Mouse (Mus musculus) forebrain, postnatal 0 days (tissue): ENCODE measurements around the gene Trim11. TPM values are rescaled to one million over a fixed set of nuclear protein-coding genes. Genes with fewer than 3 reads are reported as not detected.
"Not testable (repeated sequence)": the region's sequence is repeated elsewhere in the genome, so short reads cannot be mapped to it uniquely, and the experiment has no call there.

Source experiments
- ATAC-seq: fragments of 200-750 bp; cut with Nextera tagmentation; 2 replicates; pipeline ENCODE4 v1.8.0; 2017; ENCODE audit warnings: mild to moderate bottlenecking, moderate library complexity
- DNase-seq: peaks from one replicate; pipeline ENCODE4 v3.0.0-alpha.2; 2015
- H3K27ac ChIP-seq: fragments of 300-500 bp; sonication (generic); 2 replicates; pipeline ENCODE4 v1.5.1; 2014; ENCODE audit warnings: low read depth, mild to moderate bottlenecking, antibody characterized with exemption, low read length, moderate library complexity, mixed read lengths
- H3K27me3 ChIP-seq: fragments of 300-500 bp; sonication (generic); 2 replicates; pipeline ENCODE4 v1.6.1; 2014; ENCODE audit warnings: mild to moderate bottlenecking, low read length, mixed read lengths; ENCODE audit not compliant: insufficient read depth
- H3K36me3 ChIP-seq: fragments of 300-500 bp; sonication (generic); 2 replicates; pipeline ENCODE4 v1.6.1; 2014; ENCODE audit warnings: mild to moderate bottlenecking, moderate library complexity; ENCODE audit not compliant: insufficient read depth
- H3K4me1 ChIP-seq: fragments of 300-500 bp; sonication (generic); 2 replicates; pipeline ENCODE4 v1.6.1; 2014; ENCODE audit warnings: antibody characterized with exemption; ENCODE audit not compliant: insufficient read depth
- H3K4me2 ChIP-seq: fragments of 300-500 bp; sonication (generic); 2 replicates; pipeline ENCODE4 v1.6.1; 2014; ENCODE audit warnings: low read depth, mild to moderate bottlenecking, moderate library complexity
- H3K4me3 ChIP-seq: fragments of 300-500 bp; sonication (generic); 2 replicates; pipeline ENCODE4 v1.5.1; 2014; ENCODE audit warnings: low read depth, low read length, mixed read lengths
- H3K9ac ChIP-seq: fragments of 300-500 bp; sonication (generic); 2 replicates; pipeline ENCODE4 v1.6.1; 2014; ENCODE audit warnings: mild to moderate bottlenecking
- H3K9me3 ChIP-seq: fragments of 300-500 bp; sonication (generic); 2 replicates; pipeline ENCODE4 v1.6.1; 2016; ENCODE audit warnings: low read length
- CTCF ChIP-seq: sonication (generic); IDR thresholded peaks from 2 replicates; pipeline ENCODE4 v1.5.1; 2016; ENCODE audit warnings: antibody characterized with exemption, control low read depth, low read depth
- WGBS: fragments of 180-500 bp; shearing (Covaris S2); extraction: QIAGEN DNeasy Blood & Tissue Kit; methylation state at CpG from one replicate; pipeline ENCODE4 v1.1.7; 2014; 5-methylcytosine and 5-hydroxymethylcytosine counted together
- polyA plus RNA-seq: library from polyadenylated mRNA; unstranded; fragments of >200 nt; fragmentation: Nextera tagmentation; extraction: Ambion mirVana; gene quantifications from 2 replicates; pipeline ENCODE4 v1.2.1, GENCODE M21; 2015
- total RNA-seq: library from RNA; depleted of rRNA; stranded (reverse); fragments of >200 nt; gene quantifications from 2 replicates; pipeline ENCODE4 v1.2.3, GENCODE M21; 2014

Gene Trim11
- total and polyA plus RNA-seq, 2 experiments from 2014 or later, result 16.0 to 31.9 TPM

DNA sequence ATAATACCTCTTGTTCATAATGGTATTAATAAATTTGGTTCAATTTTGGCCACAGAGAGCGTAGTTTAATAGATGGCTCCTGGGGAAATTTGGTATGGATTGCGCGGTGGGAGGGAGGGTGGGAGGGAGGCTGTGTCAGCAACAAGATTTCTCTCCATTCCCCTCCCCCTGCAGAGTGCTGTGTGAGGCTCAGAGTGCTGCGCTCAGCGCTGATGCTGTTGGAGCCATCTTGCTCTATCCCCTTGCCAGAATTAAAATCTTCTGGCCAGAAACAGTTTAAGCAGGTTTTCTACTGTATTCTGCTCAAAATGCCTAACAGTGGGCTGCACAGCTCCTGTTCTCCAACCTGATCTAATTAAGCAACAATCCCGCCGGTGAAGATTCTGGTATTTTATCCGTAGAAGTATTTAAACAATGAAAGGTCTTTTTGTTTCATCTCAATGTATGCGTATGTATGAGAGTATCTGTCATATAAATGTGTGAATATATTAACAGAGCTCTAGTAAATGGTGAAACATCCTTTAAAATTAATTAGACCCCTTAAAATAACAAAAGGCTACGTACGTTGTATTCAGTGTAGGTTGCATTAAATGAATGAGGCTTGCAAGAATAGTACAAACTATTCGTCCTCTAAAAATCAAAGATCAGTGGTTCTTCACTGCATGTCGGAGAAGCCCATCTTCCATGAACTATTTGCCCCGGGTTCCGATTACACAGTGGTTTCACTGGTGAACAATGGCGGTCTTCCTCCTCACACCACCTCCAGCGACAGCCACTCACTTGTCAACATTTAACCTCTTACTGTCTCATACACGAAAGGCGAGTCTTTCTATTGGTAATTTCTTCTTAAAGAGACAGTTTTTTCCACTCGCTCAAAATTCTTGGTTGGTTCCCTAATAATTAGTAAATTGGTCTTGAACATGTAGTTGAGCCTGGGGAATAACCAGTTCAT is 28.1 kb upstream of the Trim11 start:
- no peaks in the 10 kb centered on the region for H3K36me3 ChIP-seq
- no peaks in the 10 kb centered on the region for H3K27me3 ChIP-seq
- DNase-seq (peak; percentile 89), ATAC-seq (peak; percentile 72)
- peak overlapping the region; percentile 64 for H3K4me2 ChIP-seq
- H3K4me3 ChIP-seq, result peak overlapping the region; percentile 50
- no peak for TF ChIP-seq CTCF
- peak overlapping the region; percentile 85 for H3K9ac ChIP-seq
- peaks cover 9% of the 10 kb centered on the region; the same call in 1 of the 2 replicates for H3K4me1 ChIP-seq
- no peaks in the 10 kb centered on the region for H3K9me3 ChIP-seq
- 2% methylated on average over 20 of the region's 20 CpGs for WGBS
- peak overlapping the region; percentile 98 for H3K27ac ChIP-seq

DNA sequence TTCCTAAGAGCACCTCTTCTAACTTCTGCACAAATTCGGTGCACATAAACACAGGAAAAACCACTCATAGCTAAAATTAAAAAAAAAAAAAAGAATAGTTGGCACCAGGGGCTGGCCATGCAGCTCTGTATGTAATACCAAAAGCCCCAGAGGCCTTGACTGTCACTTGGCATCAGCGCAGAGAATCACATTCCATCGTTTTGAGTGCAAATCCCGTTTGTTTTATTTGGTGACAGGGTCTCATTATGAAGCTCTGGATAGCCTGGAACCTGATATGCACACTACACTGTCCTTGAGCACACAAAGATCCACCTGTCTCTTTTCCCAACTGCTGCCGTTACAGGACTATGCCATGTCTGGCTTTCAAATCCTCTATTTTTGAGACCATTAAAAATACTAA is 26.7 kb upstream of the Trim11 start:
- Histone ChIP-seq H3K9me3 (no peaks in the 10 kb centered on the region), H3K36me3 (no peaks in the 10 kb centered on the region), H3K9ac (0 out of 2 replicates have a peak overlapping the region, but pooled peaks have one; percentile 85), H3K27ac (peak overlapping the region; percentile 98), H3K4me2 (peak overlapping the region; percentile 64), H3K27me3 (no peaks in the 10 kb centered on the region), H3K4me3 (no peak overlapping the region), H3K4me1 (peaks cover 9% of the 10 kb centered on the region; the same call in 1 of the 2 replicates)
- WGBS, result 44% methylated on average over 5 of the region's 5 CpGs
- no peak for ATAC-seq
- no peak for DNase-seq
- no peak for TF ChIP-seq CTCF

DNA sequence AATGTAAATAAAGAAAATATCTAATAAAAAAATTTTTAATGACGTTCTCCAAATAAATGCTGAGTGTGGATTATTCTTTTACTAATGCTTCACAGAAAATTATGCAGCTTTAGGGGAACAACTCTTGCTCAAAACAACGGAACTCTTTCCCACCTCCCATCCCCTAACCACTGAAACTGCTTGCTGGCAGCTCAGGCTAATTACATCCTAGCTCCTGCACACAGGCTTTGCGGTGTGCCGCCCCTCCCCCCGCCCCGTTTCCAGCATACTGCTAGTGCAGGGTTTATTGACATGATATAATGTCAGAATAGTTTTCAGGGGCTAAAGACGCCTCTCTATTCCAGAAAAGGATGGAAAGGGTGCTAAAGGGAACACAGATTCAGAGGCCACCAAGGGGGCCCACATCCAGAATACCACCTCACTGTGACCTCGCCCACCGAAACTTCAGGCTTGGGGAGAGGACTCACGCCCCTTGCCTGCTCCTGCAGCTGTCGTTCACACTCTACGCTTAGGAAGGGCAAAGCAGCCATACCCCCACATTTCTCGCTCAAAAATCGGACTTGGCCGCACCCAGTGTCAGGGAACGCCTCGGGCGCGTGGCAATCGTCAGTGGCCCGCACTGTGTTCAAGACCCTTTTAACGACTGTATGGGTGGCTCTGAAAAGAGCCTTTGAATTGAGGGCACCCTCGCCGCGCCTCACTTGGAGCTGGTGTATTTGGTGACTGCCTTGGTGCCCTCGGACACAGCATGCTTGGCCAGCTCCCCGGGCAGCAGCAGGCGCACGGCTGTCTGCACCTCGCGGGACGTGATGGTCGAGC is 24.3 kb upstream of the Trim11 start:
- TF ChIP-seq CTCF, result peak; percentile 11; the same call in 1 of the 2 replicates
- Histone ChIP-seq H3K36me3 (no peaks in the 10 kb centered on the region; the same call in 1 of the 2 replicates), H3K4me3 (peak overlapping the region; percentile 59), H3K27me3 (no peaks in the 10 kb centered on the region), H3K9ac (peak overlapping the region; percentile 96), H3K9me3 (no peaks in the 10 kb centered on the region), H3K4me2 (peak overlapping the region; percentile 85), H3K4me1 (peaks cover 26% of the 10 kb centered on the region), H3K27ac (peak overlapping the region; percentile 99)
- DNase-seq, result peak; percentile 80
- 1% methylated on average over 33 of the region's 33 CpGs for WGBS
- peak; percentile 17 for ATAC-seq

DNA sequence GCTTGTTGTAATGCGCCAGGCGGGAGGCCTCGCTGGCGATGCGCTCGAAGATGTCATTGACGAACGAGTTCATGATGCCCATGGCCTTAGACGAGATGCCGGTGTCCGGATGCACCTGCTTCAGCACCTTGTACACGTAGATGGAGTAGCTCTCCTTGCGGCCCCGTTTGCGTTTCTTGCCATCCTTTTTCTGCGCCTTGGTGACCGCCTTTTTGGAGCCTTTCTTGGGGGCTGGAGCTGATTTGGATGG is 23.8 kb upstream of the Trim11 start:
- ATAC-seq, H3K9me3 ChIP-seq, DNase-seq, H3K27me3 ChIP-seq, H3K36me3 ChIP-seq: not testable (repeated sequence)
- Histone ChIP-seq H3K4me1 (peaks cover 26% of the 10 kb centered on the region), H3K27ac (peak overlapping the region; percentile 99), H3K4me2 (peak overlapping the region; percentile 85), H3K4me3 (peak overlapping the region; percentile 59), H3K9ac (peak overlapping the region; percentile 96)
- WGBS, result 0% methylated on average over 14 of the region's 17 CpGs

DNA sequence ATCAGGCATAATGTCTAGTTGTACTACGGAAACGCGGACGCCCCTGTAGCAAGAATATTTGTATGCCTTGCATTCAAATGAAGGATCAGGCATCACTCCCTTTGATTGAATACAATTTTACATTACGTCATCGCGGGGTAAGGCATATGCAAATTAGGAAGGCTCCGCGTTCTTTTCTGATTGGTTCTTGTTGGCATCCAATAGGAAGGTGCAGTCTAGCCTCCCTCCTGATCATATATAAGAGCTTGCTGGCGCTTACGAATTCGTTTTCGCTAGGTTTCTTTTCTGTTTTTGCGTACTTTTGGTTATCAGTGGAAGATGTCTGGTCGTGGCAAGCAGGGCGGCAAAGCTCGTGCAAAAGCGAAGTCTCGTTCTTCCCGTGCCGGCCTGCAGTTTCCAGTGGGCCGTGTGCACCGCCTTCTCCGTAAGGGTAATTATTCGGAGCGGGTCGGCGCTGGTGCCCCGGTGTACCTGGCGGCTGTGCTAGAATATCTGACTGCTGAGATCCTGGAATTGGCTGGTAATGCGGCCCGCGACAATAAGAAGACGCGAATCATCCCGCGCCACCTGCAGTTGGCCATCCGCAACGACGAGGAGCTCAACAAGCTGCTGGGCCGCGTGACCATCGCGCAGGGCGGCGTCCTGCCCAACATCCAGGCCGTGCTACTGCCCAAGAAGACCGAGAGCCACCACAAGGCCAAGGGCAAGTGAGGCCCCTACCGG is 23.3 kb upstream of the Trim11 start, which contains the start of the genes Hist3h2a and Trim17:
Gene Hist3h2a, plus strand, starts transcription at position 266 of the 723 bp plus-strand sequence.
Gene Trim17, plus strand, starts transcription at position 266 of the 723 bp plus-strand sequence.
- Histone ChIP-seq H3K9me3 (no peaks in the 10 kb centered on the region), H3K9ac (peak within 1 kb of the TSS; percentile 96), H3K27me3 (no peaks in the 10 kb centered on the region), H3K4me3 (peak within 1 kb of the TSS; percentile 59), H3K27ac (peak within 1 kb of the TSS; percentile 99), H3K4me2 (peak within 1 kb of the TSS; percentile 85), H3K4me1 (peaks cover 29% of the 10 kb centered on the region), H3K36me3 (no peaks in the 10 kb centered on the region; the same call in 1 of the 2 replicates)
- DNase-seq (peak; percentile 98), ATAC-seq (peak; percentile 88)
- WGBS, result under 1% methylated on average over 49 of the region's 49 CpGs
- peak; percentile 73; the same call in 1 of the 2 replicates for TF ChIP-seq CTCF

DNA sequence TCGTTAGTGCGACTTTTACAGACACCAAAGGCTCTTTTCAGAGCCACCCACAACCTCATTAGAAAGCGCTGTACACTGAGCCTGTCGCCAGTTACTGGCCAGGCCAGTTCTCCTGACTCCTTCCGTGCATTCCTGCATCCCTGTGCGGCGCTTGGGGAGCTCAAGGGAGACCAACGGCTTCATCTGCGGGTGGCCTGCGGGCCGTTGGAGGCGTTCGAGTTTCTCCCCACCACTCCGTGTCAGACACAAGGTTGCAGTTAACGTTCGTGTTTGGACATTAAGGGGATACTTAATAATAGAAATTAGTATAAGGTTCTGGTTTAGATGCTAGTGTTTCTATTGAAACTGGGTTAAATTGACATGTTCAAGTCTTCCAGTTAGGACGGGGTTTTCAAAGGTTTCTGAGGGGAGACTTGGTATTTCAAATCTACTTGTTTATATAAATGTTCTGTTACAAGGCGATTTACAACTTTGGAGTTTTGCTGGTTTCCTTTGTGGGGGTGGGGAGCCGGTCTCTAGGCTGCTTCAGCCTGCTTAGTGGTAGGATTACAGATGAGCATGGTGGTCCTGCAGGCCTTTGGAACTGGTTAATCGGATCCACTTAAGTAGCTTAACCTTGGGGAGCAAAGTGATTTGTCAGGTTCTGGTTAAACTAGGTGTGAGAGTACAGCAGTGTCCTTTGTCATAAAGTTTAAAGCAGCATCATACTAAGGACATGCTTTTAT is 22.6 kb upstream of the Trim11 start:
- 0 out of 2 replicates have a peak, but pooled peaks have one; percentile 22 for TF ChIP-seq CTCF
- ATAC-seq, result no peak
- no peaks in the 10 kb centered on the region for H3K27me3 ChIP-seq
- WGBS, result under 1% methylated on average over 20 of the region's 20 CpGs
- H3K9ac ChIP-seq, result peak overlapping the region; percentile 75
- H3K4me3 ChIP-seq, result peak overlapping the region; percentile 59
- H3K4me2 ChIP-seq, result peak overlapping the region; percentile 85
- no peaks in the 10 kb centered on the region for H3K9me3 ChIP-seq
- peak overlapping the region; percentile 99 for H3K27ac ChIP-seq
- DNase-seq, result peak; percentile 49
- H3K4me1 ChIP-seq, result peaks cover 29% of the 10 kb centered on the region
- H3K36me3 ChIP-seq, result no peaks in the 10 kb centered on the region; the same call in 1 of the 2 replicates
